Mouse (Mus musculus) ES-Bruce4 (cell line): ENCODE measurements around the gene Rere.

Experiments
- CTCF ChIP-seq: IDR thresholded peaks from one replicate; pipeline ENCODE4 v1.8.1; 2011; ENCODE audit warnings: low read depth, low read length
- EP300 ChIP-seq: IDR thresholded peaks from 2 replicates; pipeline ENCODE4 v1.6.1; 2011; ENCODE audit warnings: low read depth, low read length; ENCODE audit not compliant: insufficient read depth
- POLR2A ChIP-seq: IDR thresholded peaks from one replicate; pipeline ENCODE4 v1.8.1; 2011; ENCODE audit warnings: low read length; ENCODE audit not compliant: insufficient read depth

DNA sequence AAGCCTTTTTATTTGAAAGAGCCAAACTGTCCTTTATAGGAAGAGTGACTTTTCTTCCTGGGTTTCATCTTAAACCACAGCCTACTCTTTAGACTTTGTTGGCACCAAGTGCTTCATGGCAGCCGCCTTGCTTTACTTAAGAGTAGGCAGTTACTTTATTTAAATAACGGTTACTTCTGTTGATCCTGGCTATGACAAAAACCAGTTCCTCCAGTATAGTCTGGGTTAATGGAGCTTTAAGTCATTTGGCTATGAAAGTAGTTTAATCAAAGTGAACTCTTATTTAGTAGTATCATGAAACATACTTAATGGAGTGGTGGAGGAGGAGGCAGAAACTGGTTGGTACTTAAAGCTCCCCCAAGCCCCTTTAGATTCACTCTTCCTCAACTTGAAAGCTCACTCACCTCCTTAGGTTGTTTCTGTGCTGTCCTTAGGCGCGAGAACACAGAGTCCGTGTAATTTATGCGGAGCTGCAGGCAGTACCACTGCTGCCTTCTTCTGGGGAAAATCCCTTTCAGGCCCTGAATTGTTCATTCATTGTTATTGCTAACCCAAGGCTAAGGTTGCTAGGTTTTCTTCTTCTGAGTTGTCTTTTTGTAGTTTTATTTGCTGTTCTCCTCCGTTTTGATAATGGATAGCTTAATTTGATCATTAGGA is 70.1 kb downstream of the Rere start:
- TF ChIP-seq POLR2A (no peak), CTCF (no peak), EP300 (no peak)
